Comparison of ENCODE assay signal across 25 mouse cellular contexts in genomic region chr17:15971351-15971685, GRCm38 (mm10).
"Had no signal": no experiment of that assay in that cellular context is flagged by ENCODE, and none has a peak within 500 bp of the region (broad histone marks: within the 10 kb centered on the region; RNA-seq: fewer than 3 reads in every experiment).

No protein-coding gene starts in this region.

- H3K4me2 ChIP-seq: heart, embryonic 11.5 days; heart, embryonic 13.5 days; heart, embryonic 15.5 days; hindbrain, embryonic 13.5 days; hindbrain, embryonic 15.5 days; kidney, embryonic 15.5 days; limb, embryonic 13.5 days; limb, embryonic 15.5 days had no signal

- H3K9ac ChIP-seq: forebrain, postnatal 0 days; heart, embryonic 13.5 days; heart, embryonic 15.5 days; hindbrain, embryonic 13.5 days; hindbrain, embryonic 15.5 days; kidney, embryonic 15.5 days; limb, embryonic 13.5 days; limb, embryonic 15.5 days had no signal

- H3K4me3 ChIP-seq: heart, adult 2 months; heart, embryonic 13.5 days; heart, embryonic 15.5 days; hindbrain, embryonic 13.5 days; hindbrain, embryonic 15.5 days; kidney, embryonic 15.5 days; limb, embryonic 13.5 days; limb, embryonic 15.5 days had no signal

- DNase-seq: forebrain, postnatal 0 days; gastrocnemius, postnatal 14 days; gastrocnemius, postnatal 36 days; heart, adult 11 months; heart, adult 2 months; heart, postnatal 14 days; heart, postnatal 36 days; kidney, adult 11 months; kidney, adult 2 months; kidney, adult 9 months; kidney, postnatal 14 days; kidney, postnatal 36 days; layer of hippocampus, adult 9-11 months; layer of hippocampus, postnatal 36 days; left cerebral cortex, postnatal 4 days had no signal

- H3K4me1 ChIP-seq: hindbrain, embryonic 13.5 days; hindbrain, embryonic 15.5 days; kidney, embryonic 15.5 days; limb, embryonic 13.5 days; limb, embryonic 15.5 days had no signal

- H3K36me3 ChIP-seq: heart, embryonic 13.5 days; heart, embryonic 15.5 days; hindbrain, embryonic 13.5 days; hindbrain, embryonic 15.5 days; kidney, embryonic 15.5 days; limb, embryonic 13.5 days; limb, embryonic 15.5 days had no signal

- H3K27ac ChIP-seq: heart, adult 2 months; heart, embryonic 13.5 days; heart, embryonic 15.5 days; hindbrain, embryonic 13.5 days; hindbrain, embryonic 15.5 days; hindbrain, postnatal 0 days; kidney, embryonic 15.5 days; kidney, postnatal 0 days; limb, embryonic 13.5 days; limb, embryonic 15.5 days had no signal

- ATAC-seq: forebrain, postnatal 0 days; hindbrain, postnatal 0 days had no signal

- H3K9me3 ChIP-seq: heart, embryonic 13.5 days; heart, embryonic 15.5 days; hindbrain, embryonic 13.5 days; hindbrain, embryonic 15.5 days; kidney, embryonic 15.5 days; limb, embryonic 13.5 days; limb, embryonic 15.5 days had no signal

- H3K27me3 ChIP-seq: heart, embryonic 13.5 days; heart, embryonic 15.5 days; hindbrain, embryonic 13.5 days; hindbrain, embryonic 15.5 days; kidney, embryonic 15.5 days; limb, embryonic 13.5 days; limb, embryonic 15.5 days had no signal
